Mouse (Mus musculus): Measurements from ENCODE around the gene 4933425L06Rik. TPM values are rescaled to one million over a fixed set of nuclear protein-coding genes. Genes with fewer than 3 reads are reported as not detected.

4933425L06Rik gene
- polyA plus RNA-seq, 1 experiment from 2014 or later, result not detected

- Histone ChIP-seq H3K27me3 (replicated peaks) (no peaks in the 10 kb centered on the region), H3K9ac (no peak overlapping the region), H3K4me1 (peaks cover 10% of the 10 kb centered on the region), H3K27ac (replicated peaks) (no peak overlapping the region), H3K4me2 (no peak overlapping the region), H3K36me3 (no peaks in the 10 kb centered on the region), H3K9me3 (no peaks in the 10 kb centered on the region), H3K4me3 (no peak overlapping the region)
- 20% methylated on average over 5 of the region's 5 CpGs for WGBS
- ATAC-seq (ENCODE audit: extremely low read depth, insufficient number of reproducible peaks, low FRiP score, low TSS enrichment), result no peak
These were observed 52.5 kb downstream of the 4933425L06Rik start for GRCm38 (mm10) chr13:105134397-105134796.

- Histone ChIP-seq H3K4me3 (no peak overlapping the region), H3K4me2 (no peak overlapping the region), H3K4me1 (peaks cover under 1% of the 10 kb centered on the region; the same call in 1 of the 2 replicates), H3K27me3 (replicated peaks) (no peaks in the 10 kb centered on the region), H3K36me3 (no peaks in the 10 kb centered on the region), H3K9me3 (no peaks in the 10 kb centered on the region), H3K9ac (no peak overlapping the region), H3K27ac (replicated peaks) (no peak overlapping the region)
- WGBS, result 50% methylated on average over 4 of the region's 4 CpGs
- no peak for ATAC-seq (ENCODE audit: extremely low read depth, insufficient number of reproducible peaks, low FRiP score, low TSS enrichment)
These were observed 58.0 kb downstream of the 4933425L06Rik start for GRCm38 (mm10) chr13:105139881-105140280.

- no peak for ATAC-seq (ENCODE audit: extremely low read depth, insufficient number of reproducible peaks, low FRiP score, low TSS enrichment)
- Histone ChIP-seq H3K4me1 (no peaks in the 10 kb centered on the region), H3K36me3 (no peaks in the 10 kb centered on the region), H3K27ac (replicated peaks) (no peak overlapping the region), H3K4me3 (no peak overlapping the region), H3K4me2 (no peak overlapping the region), H3K27me3 (replicated peaks) (no peaks in the 10 kb centered on the region), H3K9ac (no peak overlapping the region), H3K9me3 (no peaks in the 10 kb centered on the region)
- WGBS, result 14% methylated on average over 1 of the region's 1 CpGs
These were observed 64.9 kb downstream of the 4933425L06Rik start for GRCm38 (mm10) chr13:105146827-105147226.

- 60% methylated on average over 4 of the region's 4 CpGs for WGBS
- Histone ChIP-seq H3K4me2 (no peak overlapping the region), H3K4me1 (no peaks in the 10 kb centered on the region), H3K9ac (no peak overlapping the region), H3K27me3 (replicated peaks) (no peaks in the 10 kb centered on the region), H3K9me3 (no peaks in the 10 kb centered on the region), H3K36me3 (no peaks in the 10 kb centered on the region), H3K4me3 (no peak overlapping the region), H3K27ac (replicated peaks) (no peak overlapping the region)
- ATAC-seq (ENCODE audit: extremely low read depth, insufficient number of reproducible peaks, low FRiP score, low TSS enrichment), result no peak
These were observed 66.0 kb downstream of the 4933425L06Rik start for GRCm38 (mm10) chr13:105147795-105148418.

GRCm38 (mm10) chr13:105150006-105150405 lies 68.1 kb downstream of the 4933425L06Rik start:
- no peaks in the 10 kb centered on the region for H3K27me3 ChIP-seq (replicated peaks)
- H3K4me2 ChIP-seq, result no peak overlapping the region
- no peak overlapping the region for H3K9ac ChIP-seq
- no peak overlapping the region for H3K4me3 ChIP-seq
- H3K36me3 ChIP-seq, result no peaks in the 10 kb centered on the region
- no peak overlapping the region for H3K27ac ChIP-seq (replicated peaks)
- ATAC-seq (ENCODE audit: extremely low read depth, insufficient number of reproducible peaks, low FRiP score, low TSS enrichment), result no peak
- 81% methylated on average over 3 of the region's 3 CpGs for WGBS
- H3K9me3 ChIP-seq, result no peaks in the 10 kb centered on the region
- no peaks in the 10 kb centered on the region for H3K4me1 ChIP-seq

- no peak overlapping the region for H3K4me3 ChIP-seq
- no peak overlapping the region for H3K4me2 ChIP-seq
- H3K27ac ChIP-seq (replicated peaks), result no peak overlapping the region
- WGBS, result 55% methylated on average over 4 of the region's 4 CpGs
- H3K4me1 ChIP-seq, result no peaks in the 10 kb centered on the region
- no peak overlapping the region for H3K9ac ChIP-seq
- ATAC-seq (ENCODE audit: extremely low read depth, insufficient number of reproducible peaks, low FRiP score, low TSS enrichment), result no peak
- no peaks in the 10 kb centered on the region for H3K27me3 ChIP-seq (replicated peaks)
- no peaks in the 10 kb centered on the region for H3K36me3 ChIP-seq
- H3K9me3 ChIP-seq, result no peaks in the 10 kb centered on the region
These were observed 72.0 kb downstream of the 4933425L06Rik start for GRCm38 (mm10) chr13:105153955-105154354.

- H3K27ac ChIP-seq (replicated peaks), result no peak overlapping the region
- no peak for ATAC-seq (ENCODE audit: extremely low read depth, insufficient number of reproducible peaks, low FRiP score, low TSS enrichment)
- WGBS, result 78% methylated on average over 6 of the region's 6 CpGs
These were observed 83.5 kb downstream of the 4933425L06Rik start for GRCm38 (mm10) chr13:105165441-105165840.

More at GRCm38 (mm10) chr13:105165441-105165840, 83.5 kb downstream of the 4933425L06Rik start:
- Histone ChIP-seq H3K36me3 (no peaks in the 10 kb centered on the region), H3K4me3 (no peak overlapping the region), H3K27me3 (replicated peaks) (no peaks in the 10 kb centered on the region), H3K4me2 (no peak overlapping the region), H3K9me3 (no peaks in the 10 kb centered on the region), H3K4me1 (0 out of 2 replicates have a peak, but pooled peaks cover 4% of the 10 kb centered on the region), H3K9ac (no peak overlapping the region)

Other genes starting within 250 kb of the 4933425L06Rik start
- 0.25 TPM in 2 replicates for gene Shisal2b, start 218.2 kb upstream of the 4933425L06Rik start, polyA plus RNA-seq (2015; fragmentation: Nextera tagmentation; extraction: Ambion mirVana)
- 2.8 and 2.9 TPM in 2 replicates for gene Rgs7bp, start 27.2 kb upstream of the 4933425L06Rik start, polyA plus RNA-seq (2015; fragmentation: Nextera tagmentation; extraction: Ambion mirVana)
- gene Rnf180, start 212.7 kb downstream of the 4933425L06Rik start, polyA plus RNA-seq (2015; fragmentation: Nextera tagmentation; extraction: Ambion mirVana), result 1.8 and 2.0 TPM in 2 replicates

All from heart, embryonic 13.5 days (tissue).